Mouse (Mus musculus): ENCODE results near the gene Hoxb6.

- TF ChIP-seq CTCF (IDR thresholded peaks at IDR 0.05 in 2 of 3, conservative IDR thresholded peaks at IDR 0.05 in 1 of 3; ENCODE audit: control insufficient read depth in 1 of 3, insufficient read depth in 1 of 3, low read depth in 2 of 3, low read length in 3 of 3, poor library complexity in 1 of 3, severe bottlenecking in 1 of 3) (no peak), GATA1 (IDR thresholded peaks at IDR 0.05; ENCODE audit: low read depth, low read length) (no peak), RAD21 (IDR thresholded peaks at IDR 0.05; ENCODE audit: low read depth, low read length) (no peak)
Observed at GRCm38 (mm10) chr11:96342576-96342930, 50.3 kb downstream of the Hoxb6 start.
